Mouse (Mus musculus) hindbrain, embryonic 12.5 days (tissue): Measurements from ENCODE around the gene Cd320. TPM values are rescaled to one million over a fixed set of nuclear protein-coding genes. Genes with fewer than 3 reads are reported as not detected.
"Not testable (repeated sequence)": the region's sequence is repeated elsewhere in the genome, so short reads cannot be mapped to it uniquely, and the experiment has no call there.

Experiments
- ATAC-seq: fragments of 200-750 bp; cut with Nextera tagmentation; 2 replicates; pipeline ENCODE4 v1.8.0; 2017; ENCODE audit warnings: moderate TSS enrichment; ENCODE audit not compliant: low FRiP score
- H3K27ac ChIP-seq: fragments of 300-500 bp; sonication (generic); 2 replicates; pipeline ENCODE4 v1.5.1; 2016; ENCODE audit warnings: mild to moderate bottlenecking
- H3K27me3 ChIP-seq: fragments of 300-500 bp; sonication (generic); 2 replicates; pipeline ENCODE4 v1.6.1; 2016; ENCODE audit warnings: mild to moderate bottlenecking
- H3K36me3 ChIP-seq: fragments of 300-500 bp; sonication (generic); 2 replicates; pipeline ENCODE4 v1.6.1; 2016; ENCODE audit warnings: mild to moderate bottlenecking
- H3K4me1 ChIP-seq: fragments of 300-500 bp; sonication (generic); 2 replicates; pipeline ENCODE4 v1.6.1; 2016
- H3K4me2 ChIP-seq: fragments of 300-500 bp; sonication (generic); replicated peaks from 2 replicates; pipeline ENCODE4 v1.6.1; 2016; ENCODE audit warnings: mild to moderate bottlenecking
- H3K4me3 ChIP-seq: fragments of 300-500 bp; sonication (generic); 2 replicates; pipeline ENCODE4 v1.5.1; 2016; ENCODE audit warnings: mild to moderate bottlenecking
- H3K9ac ChIP-seq: fragments of 300-500 bp; sonication (generic); 2 replicates; pipeline ENCODE4 v1.6.1; 2016; ENCODE audit warnings: mild to moderate bottlenecking, moderate library complexity
- H3K9me3 ChIP-seq: fragments of 300-500 bp; sonication (generic); replicated peaks from 2 replicates; pipeline ENCODE4 v1.6.1; 2016; ENCODE audit warnings: mild to moderate bottlenecking
- WGBS: fragments of 180-500 bp; shearing (Covaris S2); methylation state at CpG from one replicate; pipeline ENCODE4 v1.1.7; 2016; 5-methylcytosine and 5-hydroxymethylcytosine counted together
- microRNA-seq: library from miRNA; unstranded; fragments of <30 nt; microRNA quantifications from one replicate; pipeline ENCODE4, GENCODE M21; 2017
- polyA plus RNA-seq: library from polyadenylated mRNA; unstranded; fragments of >200 nt; fragmentation: Nextera tagmentation; extraction: Ambion mirVana; gene quantifications from 2 replicates; pipeline ENCODE4 v1.2.1, GENCODE M21; 2016

The Cd320 gene
- polyA plus RNA-seq, 1 experiment from 2014 or later = 59.4 TPM

DNA sequence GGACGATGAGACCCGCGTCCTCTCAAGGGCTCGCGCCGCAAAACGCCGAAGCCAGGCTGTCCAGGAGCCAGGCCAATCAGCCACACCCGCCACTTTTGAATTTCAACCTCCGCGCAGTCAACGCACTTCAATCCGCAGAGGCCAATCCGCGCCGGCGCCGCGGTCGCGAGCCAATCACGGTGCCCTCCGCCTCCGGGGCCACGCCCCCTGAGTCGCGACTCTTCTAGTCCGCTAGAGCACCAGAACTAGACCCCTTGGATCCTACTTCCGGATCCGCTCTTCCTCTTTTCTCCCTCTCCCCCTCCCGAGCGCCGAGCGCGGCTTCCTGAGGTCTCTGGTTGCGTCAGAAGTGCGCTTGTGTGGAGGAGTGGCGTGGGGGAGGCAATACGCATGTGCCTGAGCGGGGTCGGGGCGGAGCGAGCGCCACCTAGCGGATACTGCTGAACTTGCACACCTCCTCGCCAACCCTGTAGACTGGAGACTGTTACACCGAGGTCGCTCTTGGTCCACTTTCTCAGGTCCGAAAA, 47.7 kb downstream of the Cd320 start, which contains the start of gene Kifc1:
Kifc1 (minus strand) TSS at position 129 of the 527 bp plus-strand sequence.
- H3K4me1 ChIP-seq = peaks cover 9% of the 10 kb centered on the region
- ATAC-seq = peak; percentile 99

DNA sequence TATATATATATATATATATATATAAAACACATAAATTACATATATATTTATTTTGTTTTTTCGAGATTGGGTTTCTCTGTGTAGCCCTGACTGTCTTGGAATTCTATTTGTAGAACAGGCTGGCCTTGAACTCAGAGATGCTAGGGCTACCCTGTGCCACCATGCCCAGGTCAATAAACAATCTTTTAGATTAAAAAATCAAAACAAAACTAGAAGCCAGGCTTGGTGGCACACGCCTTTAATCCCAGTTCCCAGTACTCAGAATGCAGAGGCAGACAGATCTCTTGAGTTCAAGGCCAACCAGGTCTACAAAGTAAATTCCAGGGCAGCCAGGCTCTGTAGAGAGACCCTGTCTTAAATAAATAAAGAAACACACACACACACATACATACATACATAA, 48.5 kb downstream of the Cd320 start:
- no peak overlapping the region for H3K4me3 ChIP-seq

More for the DNA sequence above, 47.7 kb downstream of the Cd320 start, which contains the start of gene Kifc1:
- peak within 1 kb of the TSS; percentile 55; the same call in 1 of the 2 replicates for H3K27ac ChIP-seq
- no peaks in the 10 kb centered on the region for H3K9me3 ChIP-seq
- peak within 1 kb of the TSS; percentile 68 for H3K9ac ChIP-seq
- H3K4me3 ChIP-seq = peak within 1 kb of the TSS; percentile 70
- WGBS = 1% methylated on average over 49 of the region's 49 CpGs
- 0 out of 2 replicates have a peak, but pooled peaks cover 8% of the 10 kb centered on the region for H3K36me3 ChIP-seq
- H3K4me2 ChIP-seq = peak within 1 kb of the TSS; percentile 68
- H3K27me3 ChIP-seq = no peaks in the 10 kb centered on the region; the same call in 1 of the 2 replicates

DNA sequence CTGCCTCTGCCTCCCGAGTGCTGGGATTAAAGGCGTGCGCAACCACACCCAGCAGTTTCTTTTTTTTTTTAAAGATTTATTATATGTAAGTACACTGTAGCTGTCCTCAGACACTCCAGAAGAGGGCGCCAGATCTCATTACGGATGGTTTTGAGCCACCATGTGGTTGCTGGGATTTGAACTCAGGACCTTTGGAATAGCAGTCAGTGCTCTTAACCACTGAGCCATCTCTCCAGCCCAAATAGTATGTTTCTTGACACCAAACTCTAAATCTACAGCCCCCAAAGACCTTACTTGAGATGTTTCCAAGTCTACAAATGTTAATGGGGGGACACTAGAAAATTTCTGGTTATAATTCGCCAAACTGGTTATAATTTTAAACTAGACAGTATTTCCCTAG, 49.0 kb downstream of the Cd320 start:
- H3K4me2 ChIP-seq, H3K9me3 ChIP-seq, H3K27ac ChIP-seq, H3K4me3 ChIP-seq, H3K4me1 ChIP-seq, H3K9ac ChIP-seq, H3K36me3 ChIP-seq, ATAC-seq, H3K27me3 ChIP-seq: not testable (repeated sequence)
- 68% methylated on average over 6 of the region's 6 CpGs for WGBS

More for the DNA sequence above, 48.5 kb downstream of the Cd320 start:
- Histone ChIP-seq H3K27ac (no peak overlapping the region), H3K9me3 (no peaks in the 10 kb centered on the region), H3K4me1 (peaks cover 9% of the 10 kb centered on the region), H3K4me2 (no peak overlapping the region), H3K9ac (no peak overlapping the region), H3K36me3 (0 out of 2 replicates have a peak, but pooled peaks cover under 1% of the 10 kb centered on the region), H3K27me3 (no peaks in the 10 kb centered on the region; the same call in 1 of the 2 replicates)
- WGBS = 68% methylated on average over 2 of the region's 2 CpGs
- ATAC-seq = no peak

DNA sequence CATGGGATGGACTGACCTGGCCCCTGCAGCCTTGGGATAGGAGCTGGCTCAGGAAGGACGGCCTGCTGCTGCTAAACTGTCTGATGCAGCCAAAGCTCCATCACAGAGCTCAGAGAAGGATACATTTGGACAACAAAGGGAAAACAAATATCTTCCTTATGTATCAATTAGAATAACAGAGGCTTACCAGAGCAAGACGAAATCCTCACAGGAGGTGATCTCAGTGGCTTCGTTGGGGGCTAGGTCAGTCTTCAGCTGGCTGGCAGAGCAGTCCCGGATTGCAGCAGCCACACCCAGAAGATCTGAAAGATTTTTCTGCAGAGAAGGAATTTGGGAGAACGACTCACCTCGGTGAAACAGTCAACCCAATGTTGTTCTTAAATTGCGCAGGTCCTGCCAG, 49.5 kb downstream of the Cd320 start:
- Histone ChIP-seq H3K9ac (no peak overlapping the region), H3K36me3 (no peaks in the 10 kb centered on the region), H3K27me3 (no peaks in the 10 kb centered on the region; the same call in 1 of the 2 replicates), H3K4me3 (no peak overlapping the region), H3K9me3 (no peaks in the 10 kb centered on the region), H3K4me2 (no peak overlapping the region), H3K27ac (no peak overlapping the region), H3K4me1 (peaks cover 9% of the 10 kb centered on the region)
- 11% methylated on average over 7 of the region's 7 CpGs for WGBS
- ATAC-seq = no peak

DNA sequence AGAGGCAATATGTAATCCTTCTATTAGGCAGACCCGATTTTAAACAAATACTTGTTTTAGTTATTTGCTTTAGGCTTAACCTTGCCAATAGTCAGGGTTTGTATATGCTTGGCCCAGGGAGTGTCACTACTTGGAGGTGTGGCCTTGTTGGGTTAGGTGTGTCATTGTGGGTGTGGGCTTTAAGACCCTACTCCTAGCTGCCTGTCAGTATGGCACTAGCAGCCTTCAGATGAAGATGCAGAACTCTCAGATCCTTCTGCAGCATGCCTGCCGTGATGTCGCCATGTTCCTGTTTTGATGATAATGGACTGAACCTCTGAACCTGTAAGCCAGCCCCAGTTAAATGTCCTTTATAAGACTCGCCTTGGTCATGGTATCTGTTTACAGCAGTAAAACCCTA, 50.1 kb downstream of the Cd320 start:
- not testable (repeated sequence) for H3K9ac ChIP-seq, H3K4me2 ChIP-seq, H3K4me1 ChIP-seq, ATAC-seq, H3K4me3 ChIP-seq, H3K9me3 ChIP-seq, H3K27me3 ChIP-seq, H3K27ac ChIP-seq, H3K36me3 ChIP-seq
- WGBS = 74% methylated on average over 4 of the region's 4 CpGs

DNA sequence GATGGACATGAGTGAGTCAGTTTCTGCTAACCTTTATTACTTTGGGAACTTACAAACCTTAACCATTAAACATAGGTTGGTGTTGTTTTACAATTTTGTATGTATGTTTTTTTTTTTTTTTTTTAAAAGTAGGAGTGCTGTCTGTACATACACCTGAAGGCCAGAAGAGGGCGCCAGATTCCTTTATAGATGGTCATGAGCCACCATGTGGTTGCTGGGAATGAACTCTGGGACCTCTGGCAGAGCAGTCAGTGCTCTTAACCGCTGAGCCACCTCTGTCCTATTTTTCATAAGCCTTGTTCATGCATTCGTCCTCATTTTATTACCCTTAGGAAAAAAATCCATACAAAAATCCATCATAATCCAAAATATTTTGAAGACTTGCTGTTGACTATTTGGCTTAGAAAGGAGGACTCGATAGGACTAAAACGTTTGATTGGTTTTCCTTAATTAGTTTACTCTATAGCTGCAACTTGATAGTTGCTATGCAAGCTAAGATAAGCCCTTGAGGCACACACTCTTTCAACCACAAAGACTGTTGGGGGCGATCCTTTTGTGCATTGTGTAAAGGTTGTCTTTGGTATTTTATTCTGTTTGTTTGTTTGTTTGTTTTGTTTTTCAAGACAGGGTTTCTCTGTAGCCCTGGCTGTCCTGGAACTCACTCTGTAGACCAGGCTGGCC, 54.4 kb downstream of the Cd320 start:
- Histone ChIP-seq H3K36me3 (no peaks in the 10 kb centered on the region), H3K27ac (no peak overlapping the region), H3K9ac (no peak overlapping the region), H3K27me3 (no peaks in the 10 kb centered on the region; the same call in 1 of the 2 replicates), H3K4me3 (no peak overlapping the region), H3K4me1 (no peaks in the 10 kb centered on the region), H3K9me3 (no peaks in the 10 kb centered on the region), H3K4me2 (no peak overlapping the region)
- ATAC-seq = no peak
- 45% methylated on average over 6 of the region's 6 CpGs for WGBS

GRCm38 (mm10) chr17:33898193-33898592, 55.3 kb downstream of the Cd320 start:
- not testable (repeated sequence) for H3K9ac ChIP-seq, ATAC-seq, H3K4me3 ChIP-seq, H3K4me1 ChIP-seq, H3K9me3 ChIP-seq, H3K36me3 ChIP-seq, H3K27ac ChIP-seq, H3K27me3 ChIP-seq, H3K4me2 ChIP-seq
- 87% methylated on average over 4 of the region's 4 CpGs for WGBS

Small RNAs within 50 kb of the gene (microRNA-seq; reads per million reads assigned to microRNA genes)
- gene Gm27740 = not detected

Other genes with a start within 250 kb of the Cd320 start
- 47.6 and 48.1 TPM in 2 replicates for gene Zfp414, start 214.0 kb upstream of the Cd320 start, polyA plus RNA-seq
- gene Pram1, start 205.0 kb upstream of the Cd320 start, polyA plus RNA-seq = 0.45 and 1.0 TPM in 2 replicates
- gene Hnrnpm, start 156.2 kb upstream of the Cd320 start, polyA plus RNA-seq = 390 and 450 TPM in 2 replicates
- 53.4 and 54.6 TPM in 2 replicates for gene March2, start 124.4 kb upstream of the Cd320 start, polyA plus RNA-seq
- 404 and 415 TPM in 2 replicates for gene Rab11b, start 82.6 kb upstream of the Cd320 start, polyA plus RNA-seq
- gene Angptl4, start 61.3 kb upstream of the Cd320 start, polyA plus RNA-seq = 25.6 and 26.8 TPM in 2 replicates
- 30.8 and 31.4 TPM in 2 replicates for gene Kank3, start 32.6 kb upstream of the Cd320 start, polyA plus RNA-seq
- 532 and 694 TPM in 2 replicates for gene Rps28, start 18.5 kb upstream of the Cd320 start, polyA plus RNA-seq
- 375 and 435 TPM in 2 replicates for gene Ndufa7, start 18.5 kb upstream of the Cd320 start, polyA plus RNA-seq
- not detected in 2 replicates for gene Gm7029, start 30.7 kb downstream of the Cd320 start, polyA plus RNA-seq
- 3.2 and 4.1 TPM in 2 replicates for gene Kifc1, start 47.6 kb downstream of the Cd320 start, polyA plus RNA-seq
- gene Platr17, start 62.0 kb downstream of the Cd320 start, polyA plus RNA-seq = 0.30 TPM in 1 of 2 replicates, not detected in the other
- 55.5 and 61.2 TPM in 2 replicates for gene Daxx, start 66.3 kb downstream of the Cd320 start, polyA plus RNA-seq
- 23.9 and 27.6 TPM in 2 replicates for gene Tapbp, start 72.8 kb downstream of the Cd320 start, polyA plus RNA-seq
- gene Zbtb22, start 72.8 kb downstream of the Cd320 start, polyA plus RNA-seq = 21.7 and 25.5 TPM in 2 replicates
- 63.1 and 64.1 TPM in 2 replicates for gene Rgl2, start 86.5 kb downstream of the Cd320 start, polyA plus RNA-seq
- 173 and 180 TPM in 2 replicates for gene Pfdn6, start 97.3 kb downstream of the Cd320 start, polyA plus RNA-seq
- gene Wdr46, start 97.6 kb downstream of the Cd320 start, polyA plus RNA-seq = 37.1 and 38.8 TPM in 2 replicates
- 9.9 TPM in 2 replicates for gene B3galt4, start 108.4 kb downstream of the Cd320 start, polyA plus RNA-seq
- gene Vps52, start 112.7 kb downstream of the Cd320 start, polyA plus RNA-seq = 65.0 and 65.9 TPM in 2 replicates
- 834 and 931 TPM in 2 replicates for gene Rps18, start 112.9 kb downstream of the Cd320 start, polyA plus RNA-seq
- 13.8 and 16.6 TPM in 2 replicates for gene H2-K1, start 157.3 kb downstream of the Cd320 start, polyA plus RNA-seq
- 28.2 and 29.7 TPM in 2 replicates for gene Ring1, start 181.6 kb downstream of the Cd320 start, polyA plus RNA-seq
- gene H2-Ke6, start 185.0 kb downstream of the Cd320 start, polyA plus RNA-seq = 57.5 and 67.6 TPM in 2 replicates
- gene Slc39a7, start 188.6 kb downstream of the Cd320 start, polyA plus RNA-seq = 179 and 187 TPM in 2 replicates
- 64.9 and 68.3 TPM in 2 replicates for gene Rxrb, start 188.7 kb downstream of the Cd320 start, polyA plus RNA-seq
- gene Col11a2, start 196.3 kb downstream of the Cd320 start, polyA plus RNA-seq = 7.8 and 18.0 TPM in 2 replicates
- 0.29 and 0.39 TPM in 2 replicates for gene H2-Oa, start 249.2 kb downstream of the Cd320 start, polyA plus RNA-seq